Mouse (Mus musculus) embryonic facial prominence, embryonic 15.5 days (tissue): ENCODE measurements around the gene Slc25a53. TPM values are rescaled to one million over a fixed set of nuclear protein-coding genes. Genes with fewer than 3 reads are reported as not detected.
A peak's percentile ranks its signal among the peaks of the same experiment; 100 is the strongest.

Experiments
- ATAC-seq: fragments of 200-750 bp; cut with Nextera tagmentation; 2 replicates; pipeline ENCODE4 v1.8.0; 2017; ENCODE audit warnings: low read depth, moderate TSS enrichment; ENCODE audit not compliant: insufficient number of reproducible peaks, low FRiP score, low TSS enrichment
- H3K27ac ChIP-seq: fragments of 300-500 bp; sonication (generic); replicated peaks from 2 replicates; pipeline ENCODE4 v1.5.1; 2015; ENCODE audit warnings: mild to moderate bottlenecking, inconsistent platforms
- H3K27me3 ChIP-seq: fragments of 300-500 bp; sonication (generic); 2 replicates; pipeline ENCODE4 v1.6.1; 2015; ENCODE audit warnings: inconsistent platforms
- H3K36me3 ChIP-seq: fragments of 300-500 bp; sonication (generic); 2 replicates; pipeline ENCODE4 v1.6.1; 2015; ENCODE audit warnings: mild to moderate bottlenecking, inconsistent platforms
- H3K4me1 ChIP-seq: fragments of 300-500 bp; sonication (generic); 2 replicates; pipeline ENCODE4 v1.6.1; 2015; ENCODE audit warnings: inconsistent platforms
- H3K4me2 ChIP-seq: fragments of 300-500 bp; sonication (generic); replicated peaks from 2 replicates; pipeline ENCODE4 v1.6.1; 2015; ENCODE audit warnings: mild to moderate bottlenecking, inconsistent platforms
- H3K4me3 ChIP-seq: fragments of 300-500 bp; sonication (generic); replicated peaks from 2 replicates; pipeline ENCODE4 v1.5.1; 2015; ENCODE audit warnings: mild to moderate bottlenecking, inconsistent platforms
- H3K9ac ChIP-seq: fragments of 300-500 bp; sonication (generic); 2 replicates; pipeline ENCODE4 v1.6.1; 2015; ENCODE audit warnings: inconsistent platforms
- H3K9me3 ChIP-seq: fragments of 300-500 bp; sonication (generic); replicated peaks from 2 replicates; pipeline ENCODE4 v1.6.1; 2016; ENCODE audit warnings: inconsistent platforms
- WGBS: fragments of 180-500 bp; shearing (Covaris S2); methylation state at CpG from one replicate; pipeline ENCODE4 v1.1.7; 2015; 5-methylcytosine and 5-hydroxymethylcytosine counted together
- polyA plus RNA-seq: library from polyadenylated mRNA; unstranded; fragments of >200 nt; fragmentation: Nextera tagmentation; extraction: Ambion mirVana; gene quantifications from 2 replicates; pipeline ENCODE4 v1.2.1, GENCODE M21; 2015

Slc25a53 gene
- 9.4 and 10.1 TPM in 2 replicates for polyA plus RNA-seq

GRCm38 (mm10) chrX:137038000-137038483 lies at the start of gene Slc25a53:
Gene Slc25a53 (minus strand): TSS chrX:137038302.
- Histone ChIP-seq H3K9ac (peak within 1 kb of the TSS; percentile 40), H3K9me3 (no peaks in the 10 kb centered on the region), H3K4me3 (peak within 1 kb of the TSS; percentile 54), H3K4me2 (peak within 1 kb of the TSS; percentile 56), H3K4me1 (no peaks in the 10 kb centered on the region), H3K27me3 (no peaks in the 10 kb centered on the region), H3K27ac (peak within 1 kb of the TSS; percentile 90), H3K36me3 (no peaks in the 10 kb centered on the region)
- WGBS = 35% methylated on average over 31 of the region's 31 CpGs
- ATAC-seq = peak; percentile 90

- H3K9ac ChIP-seq = no peak overlapping the region
- no peaks in the 10 kb centered on the region for H3K4me1 ChIP-seq
- no peaks in the 10 kb centered on the region for H3K36me3 ChIP-seq
- WGBS = 72% methylated on average over 9 of the region's 9 CpGs
- no peak for ATAC-seq
- H3K4me2 ChIP-seq = no peak overlapping the region
- H3K27me3 ChIP-seq = no peaks in the 10 kb centered on the region
- no peak overlapping the region for H3K27ac ChIP-seq
- H3K4me3 ChIP-seq = no peak overlapping the region
- no peaks in the 10 kb centered on the region for H3K9me3 ChIP-seq
Observed at GRCm38 (mm10) chrX:137063202-137063601, 25.1 kb upstream of the Slc25a53 start.

- H3K9ac ChIP-seq = peak within 1 kb of the TSS; percentile 51
- no peak within 1 kb of the TSS for H3K27ac ChIP-seq
- no peaks in the 10 kb centered on the region for H3K36me3 ChIP-seq
- H3K27me3 ChIP-seq = no peaks in the 10 kb centered on the region; the same call in 1 of the 2 replicates
- peak within 1 kb of the TSS; percentile 60 for H3K4me2 ChIP-seq
- peak within 1 kb of the TSS; percentile 65 for H3K4me3 ChIP-seq
- 22% methylated on average over 41 of the region's 62 CpGs for WGBS
- ATAC-seq = peak; percentile 92
- no peaks in the 10 kb centered on the region for H3K4me1 ChIP-seq
- H3K9me3 ChIP-seq = no peaks in the 10 kb centered on the region
Observed at GRCm38 (mm10) chrX:137049425-137050225, 11.5 kb upstream of the Slc25a53 start, which contains the start of gene Fam199x. Gene Fam199x (plus strand): TSS chrX:137049594.

GRCm38 (mm10) chrX:137049060-137049424 lies 10.9 kb upstream of the Slc25a53 start:
- Histone ChIP-seq H3K36me3 (no peaks in the 10 kb centered on the region), H3K4me1 (no peaks in the 10 kb centered on the region), H3K9me3 (no peaks in the 10 kb centered on the region), H3K4me3 (peak overlapping the region; percentile 65), H3K27me3 (no peaks in the 10 kb centered on the region; the same call in 1 of the 2 replicates), H3K4me2 (peak overlapping the region; percentile 60), H3K27ac (no peak overlapping the region), H3K9ac (no peak overlapping the region)
- no peak for ATAC-seq
- 20% methylated on average over 9 of the region's 11 CpGs for WGBS

DNA sequence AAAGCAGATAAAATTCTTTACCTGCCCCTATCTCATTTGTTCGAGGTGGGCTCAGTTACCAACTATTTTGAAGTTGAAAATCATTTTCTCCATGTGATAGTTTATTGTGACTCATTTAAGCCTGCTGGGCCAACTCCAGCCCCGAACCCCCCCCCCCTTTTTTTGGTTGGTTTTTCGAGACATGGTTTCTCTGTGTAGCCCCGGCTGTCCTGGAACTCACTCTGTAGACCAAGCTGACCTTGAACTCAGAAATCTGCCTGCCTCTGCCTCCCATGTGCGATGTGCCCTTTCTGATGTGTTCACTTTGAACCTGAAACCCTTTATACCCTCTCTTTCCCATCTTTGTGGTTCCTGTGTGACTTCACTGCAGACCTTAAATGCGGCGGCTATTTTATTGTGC lies 400 bp upstream of the Slc25a53 start:
- Histone ChIP-seq H3K4me1 (no peaks in the 10 kb centered on the region), H3K27ac (no peak overlapping the region; the same call in 1 of the 2 replicates), H3K36me3 (no peaks in the 10 kb centered on the region), H3K4me3 (peak overlapping the region; percentile 54), H3K4me2 (peak overlapping the region; percentile 41), H3K9ac (no peak overlapping the region), H3K9me3 (no peaks in the 10 kb centered on the region), H3K27me3 (no peaks in the 10 kb centered on the region)
- WGBS = 56% methylated on average over 7 of the region's 7 CpGs
- ATAC-seq = no peak

- WGBS = 18% methylated on average over 12 of the region's 12 CpGs
- no peak; the same call in 1 of the 2 replicates for ATAC-seq
Observed at GRCm38 (mm10) chrX:137037470-137037999, 567 bp downstream of the Slc25a53 start.

GRCm38 (mm10) chrX:137034322-137034721 lies 3.8 kb downstream of the Slc25a53 start:
- H3K4me1 ChIP-seq = no peaks in the 10 kb centered on the region
- no peaks in the 10 kb centered on the region for H3K9me3 ChIP-seq
- H3K9ac ChIP-seq = no peak overlapping the region
- no peaks in the 10 kb centered on the region for H3K36me3 ChIP-seq
- no peaks in the 10 kb centered on the region for H3K27me3 ChIP-seq
- H3K4me3 ChIP-seq = no peak overlapping the region
- 59% methylated on average over 4 of the region's 4 CpGs for WGBS
- ATAC-seq = no peak
- no peak overlapping the region for H3K27ac ChIP-seq
- H3K4me2 ChIP-seq = no peak overlapping the region

More at GRCm38 (mm10) chrX:137037470-137037999, 567 bp downstream of the Slc25a53 start:
- Histone ChIP-seq H3K4me1 (no peaks in the 10 kb centered on the region), H3K36me3 (no peaks in the 10 kb centered on the region), H3K4me3 (peak overlapping the region; percentile 54), H3K27ac (peak overlapping the region; percentile 90; the same call in 1 of the 2 replicates), H3K4me2 (peak overlapping the region; percentile 56), H3K9ac (peak overlapping the region; percentile 40), H3K9me3 (no peaks in the 10 kb centered on the region), H3K27me3 (no peaks in the 10 kb centered on the region)

- ATAC-seq = no peak
- no peak overlapping the region for H3K27ac ChIP-seq
Observed at GRCm38 (mm10) chrX:137031726-137032125, 6.4 kb downstream of the Slc25a53 start.

DNA sequence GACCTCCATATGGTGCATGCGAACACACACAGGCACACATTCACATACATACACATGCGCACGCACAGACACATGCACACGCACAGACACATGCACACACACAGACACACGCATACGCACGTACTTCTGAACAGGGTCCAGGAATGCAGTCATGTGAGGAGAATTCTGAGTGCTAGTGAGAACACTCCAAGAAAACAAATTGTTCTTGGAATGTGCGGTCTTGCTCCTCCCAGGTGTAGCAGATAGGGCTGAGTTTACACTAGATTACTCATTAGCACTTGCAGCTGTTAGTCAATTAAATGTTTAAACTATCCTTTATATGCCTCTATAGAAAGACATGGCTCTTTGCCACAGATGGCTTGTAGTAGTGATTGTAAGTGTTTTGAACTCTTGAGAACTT lies 7.2 kb downstream of the Slc25a53 start:
- Histone ChIP-seq H3K27me3 (no peaks in the 10 kb centered on the region), H3K27ac (no peak overlapping the region), H3K4me2 (no peak overlapping the region), H3K9me3 (no peaks in the 10 kb centered on the region), H3K9ac (no peak overlapping the region), H3K4me1 (no peaks in the 10 kb centered on the region), H3K36me3 (0 out of 2 replicates have a peak, but pooled peaks cover 3% of the 10 kb centered on the region), H3K4me3 (no peak overlapping the region)
- no peak for ATAC-seq
- WGBS = 92% methylated on average over 8 of the region's 8 CpGs

More at GRCm38 (mm10) chrX:137031726-137032125, 6.4 kb downstream of the Slc25a53 start:
- WGBS = 89% methylated on average over 5 of the region's 5 CpGs
- Histone ChIP-seq H3K27me3 (no peaks in the 10 kb centered on the region), H3K9me3 (no peaks in the 10 kb centered on the region), H3K4me1 (no peaks in the 10 kb centered on the region), H3K4me2 (no peak overlapping the region), H3K4me3 (no peak overlapping the region), H3K9ac (no peak overlapping the region), H3K36me3 (0 out of 2 replicates have a peak, but pooled peaks cover 3% of the 10 kb centered on the region)

- Histone ChIP-seq H3K27ac (no peak overlapping the region), H3K9ac (no peak overlapping the region), H3K36me3 (no peaks in the 10 kb centered on the region), H3K9me3 (no peaks in the 10 kb centered on the region), H3K4me3 (no peak overlapping the region), H3K27me3 (no peaks in the 10 kb centered on the region), H3K4me2 (no peak overlapping the region), H3K4me1 (no peaks in the 10 kb centered on the region)
- no peak for ATAC-seq
- WGBS = 12% methylated on average over 1 of the region's 1 CpGs
Observed at GRCm38 (mm10) chrX:137019310-137019709, 18.8 kb downstream of the Slc25a53 start.

- no peak overlapping the region for H3K4me2 ChIP-seq
- no peaks in the 10 kb centered on the region for H3K4me1 ChIP-seq
- ATAC-seq = no peak
- H3K36me3 ChIP-seq = no peaks in the 10 kb centered on the region
- no peak overlapping the region for H3K4me3 ChIP-seq
- no peak overlapping the region for H3K27ac ChIP-seq
- no peak overlapping the region for H3K9ac ChIP-seq
- H3K27me3 ChIP-seq = no peaks in the 10 kb centered on the region
- no peaks in the 10 kb centered on the region for H3K9me3 ChIP-seq
- 31% methylated on average over 1 of the region's 1 CpGs for WGBS
Observed at GRCm38 (mm10) chrX:137017668-137018067, 20.4 kb downstream of the Slc25a53 start.
